Mouse (Mus musculus) MEL (cell line): ENCODE measurements around the gene Bmp6.

Experiments used
- CTCF ChIP-seq, 3 experiments: IDR thresholded peaks in 2 of 3; conservative IDR thresholded peaks in 1 of 3; 2 replicates each; pipeline ENCODE4 v1.5.1; 2011 to 2012; ENCODE audit warnings: low read length in 3 of 3, low read depth in 2 of 3, mild to moderate bottlenecking in 2 of 3, improper control_type of control experiment in 1 of 3, inconsistent platforms in 1 of 3, mixed read lengths in 1 of 3, moderate library complexity in 1 of 3; ENCODE audit not compliant: control insufficient read depth in 1 of 3, insufficient read depth in 1 of 3, poor library complexity in 1 of 3, severe bottlenecking in 1 of 3
- E2F4 ChIP-seq: IDR thresholded peaks from 2 replicates; pipeline ENCODE4 v1.6.1; 2011; ENCODE audit warnings: low read depth, low read length, improper control_type of control experiment, borderline replicate concordance
- ELF1 ChIP-seq: IDR thresholded peaks from 2 replicates; pipeline ENCODE4 v1.6.1; 2014; ENCODE audit warnings: low read depth, mild to moderate bottlenecking, inconsistent platforms, low read length, improper control_type of control experiment, moderate library complexity
- EP300 ChIP-seq, 2 experiments: IDR thresholded peaks; 2 replicates each; pipeline ENCODE4 v1.6.1; 2011; ENCODE audit warnings: improper control_type of control experiment in 2 of 2, low read length in 2 of 2, low read depth in 1 of 2, mild to moderate bottlenecking in 1 of 2
- MAZ ChIP-seq: IDR thresholded peaks from 2 replicates; pipeline ENCODE4 v1.6.1; 2012; ENCODE audit warnings: low read depth, mild to moderate bottlenecking, inconsistent platforms, low read length, improper control_type of control experiment
- MYC ChIP-seq: IDR thresholded peaks from 2 replicates; pipeline ENCODE4 v1.6.1; 2011; ENCODE audit warnings: low read depth, mild to moderate bottlenecking, low read length, improper control_type of control experiment, moderate library complexity
- POLR2A ChIP-seq, 2 experiments: IDR thresholded peaks; 2 replicates each; pipeline ENCODE4 v1.6.1; 2011 to 2012; ENCODE audit warnings: low read length in 2 of 2, mild to moderate bottlenecking in 2 of 2, control low read depth in 1 of 2, improper control_type of control experiment in 1 of 2, low read depth in 1 of 2, moderate library complexity in 1 of 2; ENCODE audit not compliant: control insufficient read depth in 1 of 2, insufficient read depth in 1 of 2, poor library complexity in 1 of 2
- POLR2AphosphoS2 ChIP-seq: IDR thresholded peaks from 2 replicates; pipeline ENCODE4 v1.6.1; 2011; ENCODE audit warnings: low read length, improper control_type of control experiment
- RAD21 ChIP-seq: IDR thresholded peaks from 2 replicates; pipeline ENCODE4 v1.6.1; 2011; ENCODE audit warnings: mild to moderate bottlenecking, low read depth, low read length, improper control_type of control experiment
- SMC3 ChIP-seq: IDR thresholded peaks from 2 replicates; pipeline ENCODE4 v1.6.1; 2011; ENCODE audit warnings: low read depth, low read length, improper control_type of control experiment
- TAL1 ChIP-seq: IDR thresholded peaks from 2 replicates; pipeline ENCODE4 v1.6.1; 2012; ENCODE audit warnings: mild to moderate bottlenecking, inconsistent platforms, low read length, moderate library complexity, mixed read lengths
- ZC3H11A ChIP-seq: IDR thresholded peaks from 2 replicates; pipeline ENCODE4 v1.6.1; 2012; ENCODE audit warnings: low read depth, mild to moderate bottlenecking, inconsistent platforms, low read length, improper control_type of control experiment
- ZNF384 ChIP-seq: IDR thresholded peaks from 2 replicates; pipeline ENCODE4 v1.6.1; 2012; ENCODE audit warnings: low read depth, mild to moderate bottlenecking, inconsistent platforms, low read length, improper control_type of control experiment

DNA sequence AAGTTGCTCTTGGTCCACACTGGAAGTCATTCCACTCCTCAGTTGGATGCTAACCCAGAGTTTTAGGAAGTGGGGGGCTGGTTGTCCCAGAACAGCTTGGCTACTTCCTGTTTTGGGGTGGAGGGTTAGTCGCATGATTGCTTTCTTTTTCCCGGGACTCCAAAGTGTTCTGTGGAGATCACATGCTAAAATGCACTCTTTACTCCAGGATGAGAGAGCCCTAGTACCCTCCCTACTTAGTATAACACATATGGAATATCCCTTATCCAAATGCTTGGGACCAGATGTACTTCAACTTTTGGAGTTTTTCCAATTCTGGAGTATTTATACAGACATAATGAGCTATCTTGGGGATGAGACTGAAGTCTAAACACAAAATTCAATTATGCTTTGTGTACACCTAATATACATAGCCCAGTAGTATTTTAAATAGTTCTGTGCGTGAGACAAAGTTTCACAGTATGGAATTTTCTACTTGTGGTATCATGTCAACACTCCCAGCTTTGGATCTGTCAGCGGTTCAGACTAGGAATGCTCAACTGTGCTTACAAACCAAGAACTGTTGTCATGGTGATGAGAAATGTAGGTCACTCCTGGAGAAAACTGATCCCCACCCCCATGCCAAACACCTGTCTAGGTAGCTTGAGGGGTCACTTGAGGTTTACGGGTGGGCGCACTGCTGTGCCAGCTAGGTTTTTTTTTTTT, 62.9 kb downstream of the Bmp6 start:
- TF ChIP-seq ZNF384 (no peak), POLR2A (IDR thresholded peaks at IDR 0.05; ENCODE audit: control insufficient read depth in 1 of 2, insufficient read depth in 1 of 2, low read depth in 1 of 2, low read length in 2 of 2, poor library complexity in 1 of 2) (no peak), CTCF (IDR thresholded peaks at IDR 0.05 in 2 of 3, conservative IDR thresholded peaks at IDR 0.05 in 1 of 3; ENCODE audit: control insufficient read depth in 1 of 3, insufficient read depth in 1 of 3, low read depth in 2 of 3, low read length in 3 of 3, poor library complexity in 1 of 3, severe bottlenecking in 1 of 3) (no peak), ELF1 (no peak), MAZ (no peak), EP300 (IDR thresholded peaks at IDR 0.05; ENCODE audit: low read depth in 1 of 2, low read length in 2 of 2) (no peak), SMC3 (no peak), POLR2AphosphoS2 (no peak), MYC (no peak), E2F4 (no peak), ZC3H11A (no peak), RAD21 (no peak), TAL1 (no peak)
